Mouse (Mus musculus): ENCODE results near the gene Mon2. TPM values are rescaled to one million over a fixed set of nuclear protein-coding genes. Genes with fewer than 3 reads are reported as not detected.

Mon2 gene
- polyA plus RNA-seq (2015; fragmentation: Nextera tagmentation; extraction: Ambion mirVana) = 8.1 and 9.3 TPM in 2 replicates

GRCm38 (mm10) chr10:123076245-123077023, at the start of gene Mon2:
Gene Mon2 (minus strand): TSS chr10:123076505.
- under 1% methylated on average over 58 of the region's 58 CpGs for WGBS (ENCODE audit: insufficient replicate concordance)
- Histone ChIP-seq H3K27ac (replicated peaks) (peak within 1 kb of the TSS; percentile 83), H3K9ac (peak within 1 kb of the TSS; percentile 87), H3K36me3 (replicated peaks) (no peaks in the 10 kb centered on the region), H3K27me3 (no peaks in the 10 kb centered on the region), H3K9me3 (replicated peaks) (no peaks in the 10 kb centered on the region), H3K4me3 (replicated peaks) (peak within 1 kb of the TSS; percentile 96), H3K4me2 (peak within 1 kb of the TSS; percentile 86), H3K4me1 (replicated peaks) (peaks cover 33% of the 10 kb centered on the region)
- peak; percentile 99 for ATAC-seq (ENCODE audit: insufficient read depth)

- Histone ChIP-seq H3K4me1 (replicated peaks) (no peaks in the 10 kb centered on the region), H3K4me3 (replicated peaks) (no peak overlapping the region), H3K9ac (no peak overlapping the region), H3K27ac (replicated peaks) (no peak overlapping the region), H3K27me3 (no peaks in the 10 kb centered on the region), H3K36me3 (replicated peaks) (peaks cover 94% of the 10 kb centered on the region), H3K9me3 (replicated peaks) (no peaks in the 10 kb centered on the region), H3K4me2 (no peak overlapping the region)
- WGBS (ENCODE audit: insufficient replicate concordance) = 90% methylated on average over 14 of the region's 14 CpGs
- peak; percentile 54; the same call in 1 of the 2 replicates for ATAC-seq (ENCODE audit: insufficient read depth)
Observed at GRCm38 (mm10) chr10:123120666-123121392, 44.5 kb upstream of the Mon2 start.

DNA sequence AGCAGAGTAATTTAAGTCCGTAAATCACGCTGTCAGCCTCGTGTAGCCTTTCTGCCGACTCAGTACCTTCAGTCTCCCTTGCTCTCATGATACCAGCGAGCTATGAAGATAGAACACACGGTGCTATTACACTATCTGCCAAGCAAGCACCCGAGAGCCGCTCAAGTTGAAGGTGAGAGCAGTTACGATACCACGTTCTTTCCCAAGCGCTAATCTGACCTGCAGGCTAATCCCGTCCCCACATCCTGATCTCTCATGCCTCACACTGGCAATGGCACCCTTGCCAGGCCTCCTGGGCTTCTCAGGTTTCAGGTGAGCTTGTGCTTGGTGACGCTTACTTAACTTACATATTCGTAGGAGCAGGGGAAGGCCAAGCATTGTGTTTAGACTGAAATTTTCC, 40.6 kb upstream of the Mon2 start:
- no peak overlapping the region for H3K27ac ChIP-seq (replicated peaks)
- H3K36me3 ChIP-seq (replicated peaks) = peaks cover 93% of the 10 kb centered on the region
- no peaks in the 10 kb centered on the region for H3K27me3 ChIP-seq
- no peak overlapping the region for H3K4me3 ChIP-seq (replicated peaks)
- no peaks in the 10 kb centered on the region for H3K9me3 ChIP-seq (replicated peaks)
- no peak for ATAC-seq (ENCODE audit: insufficient read depth)
- 88% methylated on average over 14 of the region's 14 CpGs for WGBS (ENCODE audit: insufficient replicate concordance)
- H3K4me1 ChIP-seq (replicated peaks) = 0 out of 2 replicates have a peak, but pooled peaks cover 4% of the 10 kb centered on the region
- no peak overlapping the region for H3K4me2 ChIP-seq
- H3K9ac ChIP-seq = no peak overlapping the region

DNA sequence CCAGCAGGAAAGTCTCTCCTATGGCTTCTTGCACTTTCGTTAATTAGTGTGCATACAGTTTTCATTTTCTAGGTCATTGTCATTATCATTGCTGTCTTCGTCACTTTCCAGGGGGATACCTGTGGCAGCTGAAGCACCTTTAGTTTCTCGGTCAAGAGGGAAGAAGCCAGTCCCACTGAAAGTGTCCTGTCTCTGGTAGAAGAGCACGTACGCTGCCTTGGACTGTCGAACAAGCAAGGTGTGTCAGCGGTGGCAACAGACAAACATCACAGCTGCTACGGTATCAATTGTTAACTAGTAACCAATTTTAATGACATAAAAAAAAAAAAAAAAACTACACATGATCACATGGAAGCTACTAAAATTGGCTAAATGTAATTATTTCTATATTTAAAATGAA, 37.2 kb upstream of the Mon2 start:
- WGBS (ENCODE audit: insufficient replicate concordance) = 94% methylated on average over 8 of the region's 8 CpGs

GRCm38 (mm10) chr10:123112787-123113168, 36.5 kb upstream of the Mon2 start:
- H3K27me3 ChIP-seq = no peaks in the 10 kb centered on the region
- no peaks in the 10 kb centered on the region for H3K9me3 ChIP-seq (replicated peaks)
- H3K36me3 ChIP-seq (replicated peaks) = peaks cover 77% of the 10 kb centered on the region
- H3K9ac ChIP-seq = no peak overlapping the region
- no peak overlapping the region for H3K4me2 ChIP-seq
- H3K4me3 ChIP-seq (replicated peaks) = no peak overlapping the region
- 0 out of 2 replicates have a peak, but pooled peaks cover 4% of the 10 kb centered on the region for H3K4me1 ChIP-seq (replicated peaks)
- no peak overlapping the region for H3K27ac ChIP-seq (replicated peaks)
- WGBS (ENCODE audit: insufficient replicate concordance) = 80% methylated on average over 9 of the region's 9 CpGs
- ATAC-seq (ENCODE audit: insufficient read depth) = no peak

More for the DNA sequence above, 37.2 kb upstream of the Mon2 start:
- no peak overlapping the region for H3K4me2 ChIP-seq
- no peak overlapping the region for H3K4me3 ChIP-seq (replicated peaks)
- H3K27me3 ChIP-seq = no peaks in the 10 kb centered on the region
- H3K27ac ChIP-seq (replicated peaks) = no peak overlapping the region
- ATAC-seq (ENCODE audit: insufficient read depth) = no peak
- no peak overlapping the region for H3K9ac ChIP-seq
- 0 out of 2 replicates have a peak, but pooled peaks cover 4% of the 10 kb centered on the region for H3K4me1 ChIP-seq (replicated peaks)
- no peaks in the 10 kb centered on the region for H3K9me3 ChIP-seq (replicated peaks)
- H3K36me3 ChIP-seq (replicated peaks) = peaks cover 84% of the 10 kb centered on the region

DNA sequence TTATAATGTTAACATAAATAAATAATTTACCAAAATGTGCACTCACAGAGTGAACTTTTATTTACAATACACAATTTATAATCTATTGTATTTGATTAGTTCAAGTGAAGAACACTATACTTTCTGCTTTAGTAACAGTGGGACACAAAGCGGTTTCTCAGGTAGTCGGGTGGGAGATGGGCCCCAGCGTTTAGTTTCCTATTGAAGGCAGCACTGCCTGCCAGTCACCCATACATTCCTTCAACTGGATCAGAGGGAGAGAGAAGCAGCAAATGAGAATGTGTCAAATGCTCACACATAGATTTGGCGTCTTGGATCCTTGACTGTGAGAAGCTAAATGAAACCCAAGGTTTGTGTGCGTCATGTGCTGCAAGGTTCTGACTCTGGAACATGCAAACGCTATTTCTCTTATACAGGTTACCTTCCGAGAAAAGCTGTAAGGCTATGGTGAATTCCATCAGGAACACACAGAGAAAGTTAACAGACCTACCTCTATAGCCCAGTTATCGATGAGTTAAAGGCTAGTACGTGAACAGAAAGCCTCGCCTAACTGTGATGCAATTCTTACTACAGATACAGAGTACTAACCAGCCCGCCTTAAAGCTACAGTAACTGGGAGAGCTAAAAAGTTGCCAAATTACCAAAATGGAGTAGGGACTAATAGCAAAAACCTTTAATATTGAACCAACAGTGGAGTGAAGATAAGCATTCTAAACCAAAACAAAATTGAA, 35.9 kb upstream of the Mon2 start:
- WGBS (ENCODE audit: insufficient replicate concordance) = 80% methylated on average over 11 of the region's 11 CpGs
- Histone ChIP-seq H3K4me3 (replicated peaks) (no peak overlapping the region), H3K27ac (replicated peaks) (no peak overlapping the region), H3K9ac (no peak overlapping the region), H3K4me2 (no peak overlapping the region), H3K4me1 (replicated peaks) (0 out of 2 replicates have a peak, but pooled peaks cover 4% of the 10 kb centered on the region), H3K27me3 (no peaks in the 10 kb centered on the region), H3K9me3 (replicated peaks) (no peaks in the 10 kb centered on the region), H3K36me3 (replicated peaks) (peaks cover 74% of the 10 kb centered on the region)
- no peak; the same call in 1 of the 2 replicates for ATAC-seq (ENCODE audit: insufficient read depth)

DNA sequence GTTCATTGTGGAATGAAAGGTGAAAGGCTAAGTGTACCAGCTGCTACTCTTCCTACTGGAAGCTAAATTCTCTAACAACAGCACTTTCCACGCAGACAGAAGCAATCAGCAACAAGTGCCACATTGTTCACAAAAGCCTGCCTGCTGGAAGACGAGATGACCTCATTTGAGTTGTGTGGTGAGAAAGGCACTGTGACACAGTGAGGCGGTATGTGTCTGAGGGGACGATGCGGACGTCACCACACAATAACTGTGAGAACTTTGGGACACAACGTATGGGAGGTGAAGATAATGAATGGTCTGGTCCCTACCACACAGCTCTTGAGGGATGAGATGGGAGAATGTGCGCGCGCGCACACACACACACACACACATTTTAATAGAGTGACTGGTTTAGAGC, 34.2 kb upstream of the Mon2 start:
- Histone ChIP-seq H3K9ac (no peak overlapping the region), H3K36me3 (replicated peaks) (peaks cover 57% of the 10 kb centered on the region), H3K4me1 (replicated peaks) (0 out of 2 replicates have a peak, but pooled peaks cover 7% of the 10 kb centered on the region), H3K27me3 (no peaks in the 10 kb centered on the region), H3K9me3 (replicated peaks) (no peaks in the 10 kb centered on the region), H3K4me3 (replicated peaks) (no peak overlapping the region), H3K4me2 (no peak overlapping the region), H3K27ac (replicated peaks) (no peak overlapping the region)
- ATAC-seq (ENCODE audit: insufficient read depth) = no peak
- WGBS (ENCODE audit: insufficient replicate concordance) = 88% methylated on average over 11 of the region's 11 CpGs

DNA sequence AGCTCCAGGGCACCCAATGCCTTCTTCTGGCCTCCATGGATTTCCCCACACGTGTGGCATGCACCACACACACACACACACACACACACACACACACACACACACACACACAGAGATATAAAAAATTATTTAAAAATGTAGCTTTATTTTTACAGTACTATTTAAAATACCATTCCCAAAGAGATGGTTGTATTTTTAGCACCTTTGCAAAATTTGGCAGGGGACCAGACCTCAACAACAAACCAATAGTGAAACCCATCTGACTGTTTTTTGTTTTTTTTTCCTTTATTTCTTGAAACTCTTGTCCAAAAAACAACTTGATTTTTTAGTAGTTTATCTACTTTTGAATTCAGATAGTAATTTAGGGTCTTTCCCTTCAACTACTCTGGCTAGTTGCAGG, 32.2 kb upstream of the Mon2 start:
- Histone ChIP-seq H3K4me3 (replicated peaks) (no peak overlapping the region), H3K36me3 (replicated peaks) (peaks cover 38% of the 10 kb centered on the region), H3K4me2 (no peak overlapping the region), H3K4me1 (replicated peaks) (0 out of 2 replicates have a peak, but pooled peaks cover 7% of the 10 kb centered on the region), H3K27ac (replicated peaks) (no peak overlapping the region), H3K9me3 (replicated peaks) (no peaks in the 10 kb centered on the region), H3K27me3 (no peaks in the 10 kb centered on the region), H3K9ac (no peak overlapping the region)
- no peak for ATAC-seq (ENCODE audit: insufficient read depth)
- WGBS (ENCODE audit: insufficient replicate concordance) = 72% methylated on average over 1 of the region's 1 CpGs

DNA sequence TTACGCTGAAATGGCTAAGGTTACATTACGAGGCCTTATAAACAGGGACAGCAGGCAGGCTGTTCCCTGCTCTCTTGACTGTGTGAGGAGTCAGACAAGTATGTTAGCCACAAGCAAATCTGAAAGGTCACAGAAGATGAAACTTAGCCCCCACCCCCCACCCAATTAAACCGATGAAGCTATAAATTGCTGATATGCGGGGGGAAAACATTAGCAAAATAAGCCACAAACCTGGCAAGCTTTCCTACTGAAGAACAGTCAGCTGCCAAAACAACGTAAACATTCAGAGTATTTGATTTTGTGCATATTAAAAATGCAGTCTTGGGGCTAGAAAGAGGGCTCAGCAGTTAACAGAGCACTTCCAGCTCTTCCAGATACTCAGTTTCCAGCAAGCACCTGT, 31.8 kb upstream of the Mon2 start:
- no peak for ATAC-seq (ENCODE audit: insufficient read depth)
- H3K9ac ChIP-seq = no peak overlapping the region
- 90% methylated on average over 5 of the region's 5 CpGs for WGBS (ENCODE audit: insufficient replicate concordance)

DNA sequence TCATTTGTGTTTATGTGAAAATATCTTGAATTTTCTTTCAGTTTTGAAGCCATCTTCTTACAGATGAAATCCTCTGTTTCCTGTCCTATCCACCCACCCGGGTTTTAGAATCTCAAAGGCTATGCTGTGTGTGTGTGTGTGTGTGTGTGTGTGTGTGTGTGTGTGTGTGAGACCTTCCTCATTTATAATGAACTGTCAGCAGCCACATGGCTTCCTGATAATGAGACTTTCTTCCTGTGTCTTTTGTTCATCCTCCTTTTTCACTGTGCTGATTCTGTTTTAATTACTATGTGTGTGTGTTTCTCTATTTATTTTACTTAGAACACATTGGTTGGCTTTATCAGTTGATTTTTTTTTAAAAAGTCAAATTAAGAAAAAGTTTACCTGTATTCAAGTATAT, 25.0 kb upstream of the Mon2 start:
- Histone ChIP-seq H3K4me2 (no peak overlapping the region), H3K27me3 (no peaks in the 10 kb centered on the region), H3K4me1 (replicated peaks) (0 out of 2 replicates have a peak, but pooled peaks cover under 1% of the 10 kb centered on the region), H3K36me3 (replicated peaks) (no peaks in the 10 kb centered on the region), H3K27ac (replicated peaks) (no peak overlapping the region), H3K9ac (no peak overlapping the region), H3K9me3 (replicated peaks) (no peaks in the 10 kb centered on the region), H3K4me3 (replicated peaks) (no peak overlapping the region)
- WGBS (ENCODE audit: insufficient replicate concordance) = 22% methylated on average over 1 of the region's 1 CpGs
- ATAC-seq (ENCODE audit: insufficient read depth) = no peak

More for the DNA sequence above, 31.8 kb upstream of the Mon2 start:
- Histone ChIP-seq H3K9me3 (replicated peaks) (no peaks in the 10 kb centered on the region), H3K27ac (replicated peaks) (no peak overlapping the region), H3K36me3 (replicated peaks) (peaks cover 34% of the 10 kb centered on the region), H3K4me1 (replicated peaks) (0 out of 2 replicates have a peak, but pooled peaks cover 7% of the 10 kb centered on the region), H3K4me3 (replicated peaks) (no peak overlapping the region), H3K27me3 (no peaks in the 10 kb centered on the region), H3K4me2 (no peak overlapping the region)

- Histone ChIP-seq H3K4me1 (replicated peaks) (no peaks in the 10 kb centered on the region), H3K4me2 (no peak overlapping the region), H3K9ac (no peak overlapping the region), H3K36me3 (replicated peaks) (no peaks in the 10 kb centered on the region), H3K27ac (replicated peaks) (no peak overlapping the region), H3K9me3 (replicated peaks) (no peaks in the 10 kb centered on the region), H3K27me3 (no peaks in the 10 kb centered on the region), H3K4me3 (replicated peaks) (no peak overlapping the region)
- ATAC-seq (ENCODE audit: insufficient read depth) = no peak
- 51% methylated on average over 2 of the region's 2 CpGs for WGBS (ENCODE audit: insufficient replicate concordance)
Observed at GRCm38 (mm10) chr10:123100584-123100983, 24.3 kb upstream of the Mon2 start.
